In the genomic region with DNA sequence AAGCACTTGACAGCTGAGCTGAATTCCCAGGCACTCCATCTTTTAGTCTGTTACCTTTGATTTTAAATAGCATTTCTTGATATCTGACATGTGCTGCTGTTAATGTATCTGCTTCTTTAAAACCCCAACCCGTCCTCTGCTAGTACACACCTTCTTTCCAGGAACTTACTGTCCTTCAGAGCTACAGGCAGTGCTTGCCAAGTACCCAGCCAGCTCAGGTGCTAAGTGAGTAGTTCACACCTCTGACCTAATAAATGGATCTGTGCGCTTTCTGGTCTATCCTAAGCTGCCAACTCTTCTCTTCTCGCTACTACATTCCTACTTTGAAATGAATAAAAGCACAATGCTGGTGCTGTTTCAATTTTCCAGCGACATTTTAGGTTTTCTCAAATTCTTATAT, we compare ENCODE assay signal across 27 mouse cellular contexts. TPM values are rescaled to one million over a fixed set of nuclear protein-coding genes. Genes with fewer than 3 reads are reported as not detected.
"Had no signal": no experiment of that assay in that cellular context is flagged by ENCODE, and none has a peak within 500 bp of the region (broad histone marks: within the 10 kb centered on the region; RNA-seq: fewer than 3 reads in every experiment).

No protein-coding gene starts in this region.

- H3K9ac ChIP-seq: limb, embryonic 13.5 days; liver, embryonic 12.5 days; liver, embryonic 15.5 days; lung, embryonic 15.5 days; midbrain, embryonic 13.5 days; neural tube, embryonic 13.5 days; stomach, embryonic 15.5 days had no signal

- H3K27ac ChIP-seq: limb, embryonic 10.5 days; limb, embryonic 13.5 days; liver, embryonic 12.5 days; liver, embryonic 15.5 days; lung, embryonic 15.5 days; midbrain, embryonic 10.5 days; midbrain, embryonic 13.5 days; neural tube, embryonic 13.5 days; stomach, embryonic 15.5 days had no signal

- H3K36me3 ChIP-seq: limb, embryonic 10.5 days; limb, embryonic 13.5 days; liver, embryonic 12.5 days; liver, embryonic 15.5 days; lung, embryonic 15.5 days; midbrain, embryonic 10.5 days; midbrain, embryonic 13.5 days; neural tube, embryonic 13.5 days; stomach, embryonic 15.5 days had no signal

- H3K4me3 ChIP-seq: limb, embryonic 10.5 days; limb, embryonic 13.5 days; liver, embryonic 12.5 days; liver, embryonic 15.5 days; lung, embryonic 15.5 days; megakaryocyte, embryonic 14.5 days; midbrain, embryonic 10.5 days; midbrain, embryonic 13.5 days; myocyte; neural tube, embryonic 13.5 days; stomach, embryonic 15.5 days had no signal

- DNase-seq: kidney, adult 9 months; kidney, postnatal 14 days; kidney, postnatal 4 days; layer of hippocampus, postnatal 36 days; liver; lung, adult 18-20 months; lung, postnatal 10 days; lung, postnatal 36 days; retina, postnatal 1 day; right cerebral cortex, postnatal 25 days; spleen, adult 18-20 months; thymus, postnatal 25 days had no signal

- H3K9me3 ChIP-seq: limb, embryonic 10.5 days; limb, embryonic 13.5 days; liver, embryonic 12.5 days; liver, embryonic 15.5 days; lung, embryonic 15.5 days; midbrain, embryonic 10.5 days; midbrain, embryonic 13.5 days; neural tube, embryonic 13.5 days; stomach, embryonic 15.5 days had no signal

- H3K4me2 ChIP-seq: limb, embryonic 13.5 days; liver, embryonic 12.5 days; liver, embryonic 15.5 days; lung, embryonic 15.5 days; midbrain, embryonic 13.5 days; neural tube, embryonic 13.5 days; stomach, embryonic 15.5 days had no signal

- H3K4me1 ChIP-seq: limb, embryonic 10.5 days; limb, embryonic 13.5 days; liver, embryonic 12.5 days; liver, embryonic 15.5 days; lung, embryonic 15.5 days; megakaryocyte, embryonic 14.5 days; midbrain, embryonic 10.5 days; neural tube, embryonic 13.5 days; stomach, embryonic 15.5 days had no signal

- H3K27me3 ChIP-seq: limb, embryonic 13.5 days; liver, embryonic 12.5 days; liver, embryonic 15.5 days; lung, embryonic 15.5 days; megakaryocyte, embryonic 14.5 days; neural tube, embryonic 13.5 days; stomach, embryonic 15.5 days had no signal

- ATAC-seq: liver, embryonic 12.5 days; midbrain, embryonic 13.5 days; midbrain, embryonic 16.5 days had no signal

RNA-seq across cellular contexts. Expression of a gene that starts 28.8 kb away (rescaled TPM):
- total RNA-seq: monocyte, adult 5-6 weeks; neutrophil, adult 5-6 weeks had no signal
- polyA plus RNA-seq: liver, embryonic 12.5 days; liver, embryonic 15.5 days; thymus, postnatal 0 days had no signal
